9 mouse cellular contexts compared by ENCODE assay signal in the genomic region with DNA sequence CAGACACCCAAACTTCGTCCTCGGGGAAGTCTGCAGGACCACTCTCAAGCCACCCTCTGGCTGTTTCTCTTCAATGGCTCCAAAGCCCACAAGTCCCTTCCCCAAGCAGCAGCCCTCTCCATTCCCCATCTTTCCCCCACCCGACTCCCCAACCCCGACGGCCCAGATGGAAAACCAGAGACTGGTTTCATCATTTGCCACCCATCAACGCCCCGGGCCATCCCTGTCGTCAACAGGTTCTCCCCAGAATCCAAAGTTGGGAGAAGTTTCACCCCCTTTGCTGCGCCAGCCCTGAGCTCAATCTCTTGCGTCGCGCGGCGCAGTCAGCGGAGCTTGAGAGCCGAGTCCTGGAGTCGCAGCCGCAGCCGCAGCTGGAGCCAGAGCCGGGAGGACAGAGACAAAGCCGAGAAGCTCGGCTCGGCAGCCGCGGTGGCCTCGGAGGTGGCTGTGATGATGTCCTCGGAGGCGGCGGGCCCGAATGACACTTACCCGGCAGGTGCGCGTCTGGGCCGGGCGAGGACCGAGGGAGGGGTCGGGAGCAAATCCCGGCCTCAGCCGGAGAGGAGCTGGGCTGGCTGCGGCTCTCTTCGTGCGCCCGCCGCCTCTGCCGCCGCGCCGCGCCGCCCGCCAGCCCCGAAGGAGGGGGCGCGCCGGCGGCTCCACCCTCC. TPM values are rescaled to one million over a fixed set of nuclear protein-coding genes. Genes with fewer than 3 reads are reported as not detected.
DNase-seq lines count a peak whose midpoint lies in the region; ATAC-seq lines count a peak whose summit lies in the region.
"Had no signal": no experiment of that assay in that cellular context is flagged by ENCODE, and none has a peak within 500 bp of the region (broad histone marks: within the 10 kb centered on the region; RNA-seq: fewer than 3 reads in every experiment).

No protein-coding gene starts in this region.

- under 1% methylated on average over 40 of the region's 56 CpGs for WGBS in heart, embryonic 14.5 days
- under 1% methylated on average over 31 of the region's 56 CpGs for WGBS in forebrain, embryonic 11.5 days
- under 1% methylated on average over 48 of the region's 56 CpGs for WGBS in midbrain, embryonic 10.5 days

- H3K9me3 ChIP-seq in heart, embryonic 14.5 days (ENCODE audit: control insufficient read depth, low read length): no peaks in the 10 kb centered on the region
- no peaks in the 10 kb centered on the region for H3K9me3 ChIP-seq in forebrain, embryonic 11.5 days (ENCODE audit: control insufficient read depth, low read length)
- no peaks in the 10 kb centered on the region for H3K9me3 ChIP-seq in midbrain, embryonic 10.5 days (replicated peaks)

- peaks cover 91% of the 10 kb centered on the region for H3K27me3 ChIP-seq in heart, embryonic 14.5 days (ENCODE audit: control insufficient read depth, insufficient read depth, low read length)
- peaks cover 71% of the 10 kb centered on the region for H3K27me3 ChIP-seq in forebrain, embryonic 11.5 days (ENCODE audit: control insufficient read depth, insufficient read depth, low read length)
- H3K27me3 ChIP-seq in midbrain, embryonic 10.5 days (ENCODE audit: low read depth, poor library complexity, severe bottlenecking): peaks cover 100% of the 10 kb centered on the region

- H3K4me3 ChIP-seq in heart, embryonic 14.5 days (ENCODE audit: control insufficient read depth in 1 of 2, insufficient read depth in 1 of 2, low read depth in 1 of 2, low read length in 2 of 2): peak overlapping the region; percentile 33 to 41
- H3K4me3 ChIP-seq in forebrain, embryonic 11.5 days (ENCODE audit: low read depth, low read length): peak overlapping the region; percentile 37
- H3K4me3 ChIP-seq in midbrain, embryonic 10.5 days: peak overlapping the region; percentile 59

- H3K27ac ChIP-seq in heart, embryonic 14.5 days (replicated peaks in 1 of 2; ENCODE audit: control insufficient read depth in 1 of 2, insufficient read depth in 1 of 2, low read depth in 2 of 2, low read length in 2 of 2): no peak overlapping the region
- no peak overlapping the region for H3K27ac ChIP-seq in forebrain, embryonic 11.5 days (ENCODE audit: low read depth, low read length)
- peak overlapping the region; percentile 71 for H3K27ac ChIP-seq in midbrain, embryonic 10.5 days (replicated peaks)

- no peak overlapping the region for H3K9ac ChIP-seq in heart, embryonic 14.5 days (ENCODE audit: low read length)
- peak overlapping the region; percentile 52 for H3K9ac ChIP-seq in forebrain, embryonic 11.5 days (ENCODE audit: low read length)

- peak overlapping the region; percentile 66 for H3K4me2 ChIP-seq in heart, embryonic 14.5 days (ENCODE audit: low read length)
- H3K4me2 ChIP-seq in forebrain, embryonic 11.5 days (ENCODE audit: low read depth, low read length, severe bottlenecking): peak overlapping the region; percentile 66

- H3K4me1 ChIP-seq in heart, embryonic 14.5 days (ENCODE audit: control insufficient read depth in 2 of 2, insufficient read depth in 2 of 2, low read length in 2 of 2): 0 out of 4 replicates have a peak, but pooled peaks cover 0 to 5% of the 10 kb centered on the region in 2 experiments
- H3K4me1 ChIP-seq in forebrain, embryonic 11.5 days (replicated peaks; ENCODE audit: control insufficient read depth, insufficient read depth, low read length): peaks cover 17% of the 10 kb centered on the region
- H3K4me1 ChIP-seq in midbrain, embryonic 10.5 days: peaks cover 34% of the 10 kb centered on the region

- DNase-seq in heart, adult 18-20 months: no peak
- DNase-seq in ES-CJ7 (ENCODE audit: low read depth, low spot score): peak; percentile 50
- DNase-seq in forebrain, embryonic 11.5 days (ENCODE audit: low spot score): peak; percentile 79
- DNase-seq in midbrain, embryonic 10.5 days (ENCODE audit: low spot score): peak; percentile 68
- DNase-seq in cerebellum, adult 11 months: no peak
- no peak for DNase-seq in cerebellum, adult 11-12 months

- H3K36me3 ChIP-seq in heart, embryonic 14.5 days (ENCODE audit: control insufficient read depth, insufficient read depth, low read length): no peaks in the 10 kb centered on the region
- H3K36me3 ChIP-seq in forebrain, embryonic 11.5 days (ENCODE audit: control insufficient read depth, insufficient read depth, low read length): no peaks in the 10 kb centered on the region
- H3K36me3 ChIP-seq in midbrain, embryonic 10.5 days: no peaks in the 10 kb centered on the region

- no peak for ATAC-seq in heart, embryonic 14.5 days (ENCODE audit: insufficient number of reproducible peaks, insufficient read depth, low FRiP score, low read depth)
- ATAC-seq in forebrain, embryonic 11.5 days (replicated peaks; ENCODE audit: low FRiP score): peak; percentile 24
- no peak for ATAC-seq in megakaryocyte progenitor cell, adult 5-6 weeks (replicated peaks; ENCODE audit: poor library complexity)

RNA-seq across cellular contexts. Expression of a gene that starts 0.7 kb away (rescaled TPM):
- 0.08 and 1.7 TPM in 2 replicates for polyA plus RNA-seq in heart, embryonic 14.5 days (2014; fragmentation: Nextera tagmentation; extraction: Ambion mirVana)
- total RNA-seq in heart, adult 18-20 months (2021): not detected
- polyA plus RNA-seq in forebrain, embryonic 11.5 days (2014; fragmentation: Nextera tagmentation; extraction: Ambion mirVana): 5.4 and 6.2 TPM in 2 replicates
- 3.7 and 5.0 TPM in 2 replicates for polyA plus RNA-seq in midbrain, embryonic 10.5 days (2016; fragmentation: Nextera tagmentation; extraction: Ambion mirVana)
- not detected in 2 replicates for total RNA-seq in megakaryocyte progenitor cell, adult 5-6 weeks (2015)
- not detected in 2 replicates for total RNA-seq in megakaryocyte progenitor cell, adult 5-6 weeks (2017)
- total RNA-seq: CH12.LX had no signal

RNA-seq across cellular contexts. Expression of a gene that starts 27.4 kb away (rescaled TPM):
- polyA plus RNA-seq in heart, embryonic 14.5 days (2014; fragmentation: Nextera tagmentation; extraction: Ambion mirVana): 0.09 TPM in 1 of 2 replicates, not detected in the other
- total RNA-seq in heart, adult 18-20 months (2021): not detected
- polyA plus RNA-seq in forebrain, embryonic 11.5 days (2014; fragmentation: Nextera tagmentation; extraction: Ambion mirVana): not detected in 2 replicates
- 0.05 TPM in 1 of 2 replicates, not detected in the other for polyA plus RNA-seq in midbrain, embryonic 10.5 days (2016; fragmentation: Nextera tagmentation; extraction: Ambion mirVana)
- total RNA-seq in megakaryocyte progenitor cell, adult 5-6 weeks (2015): not detected in 2 replicates
- total RNA-seq in megakaryocyte progenitor cell, adult 5-6 weeks (2017): not detected in 2 replicates
- total RNA-seq: CH12.LX had no signal

RNA-seq across cellular contexts. Expression of a gene that starts 30.9 kb away (rescaled TPM):
- not detected in 2 replicates for polyA plus RNA-seq in heart, embryonic 14.5 days (2014; fragmentation: Nextera tagmentation; extraction: Ambion mirVana)
- total RNA-seq in heart, adult 18-20 months (2021): not detected
- not detected in 2 replicates for polyA plus RNA-seq in forebrain, embryonic 11.5 days (2014; fragmentation: Nextera tagmentation; extraction: Ambion mirVana)
- not detected in 2 replicates for polyA plus RNA-seq in midbrain, embryonic 10.5 days (2016; fragmentation: Nextera tagmentation; extraction: Ambion mirVana)
- not detected in 2 replicates for total RNA-seq in megakaryocyte progenitor cell, adult 5-6 weeks (2015)
- not detected in 2 replicates for total RNA-seq in megakaryocyte progenitor cell, adult 5-6 weeks (2017)
- total RNA-seq: CH12.LX had no signal

RNA-seq across cellular contexts. Expression of a gene that starts 34.7 kb away (rescaled TPM):
- polyA plus RNA-seq in heart, embryonic 14.5 days (2014; fragmentation: Nextera tagmentation; extraction: Ambion mirVana): 0.08 TPM in 1 of 2 replicates, not detected in the other
- not detected for total RNA-seq in heart, adult 18-20 months (2021)
- 0.07 TPM in 1 of 2 replicates, not detected in the other for polyA plus RNA-seq in forebrain, embryonic 11.5 days (2014; fragmentation: Nextera tagmentation; extraction: Ambion mirVana)
- not detected in 2 replicates for polyA plus RNA-seq in midbrain, embryonic 10.5 days (2016; fragmentation: Nextera tagmentation; extraction: Ambion mirVana)
- not detected in 2 replicates for total RNA-seq in megakaryocyte progenitor cell, adult 5-6 weeks (2015)
- not detected in 2 replicates for total RNA-seq in megakaryocyte progenitor cell, adult 5-6 weeks (2017)
- total RNA-seq: CH12.LX had no signal

RNA-seq across cellular contexts. Expression of a gene that starts 48.8 kb away (rescaled TPM):
- 1.5 and 1.6 TPM in 2 replicates for polyA plus RNA-seq in heart, embryonic 14.5 days (2014; fragmentation: Nextera tagmentation; extraction: Ambion mirVana)
- total RNA-seq in heart, adult 18-20 months (2021): not detected
- polyA plus RNA-seq in forebrain, embryonic 11.5 days (2014; fragmentation: Nextera tagmentation; extraction: Ambion mirVana): 0.23 TPM in 1 of 2 replicates, not detected in the other
- 0.12 TPM in 1 of 2 replicates, not detected in the other for polyA plus RNA-seq in midbrain, embryonic 10.5 days (2016; fragmentation: Nextera tagmentation; extraction: Ambion mirVana)
- not detected in 2 replicates for total RNA-seq in megakaryocyte progenitor cell, adult 5-6 weeks (2015)
- not detected in 2 replicates for total RNA-seq in megakaryocyte progenitor cell, adult 5-6 weeks (2017)

Comparison
In these comparisons a context has a peak if more than half of its experiments do, and no peak if none do; other contexts are left out.
1. DNase-seq: peak in ES-CJ7 (single experiment), forebrain, embryonic 11.5 days (single experiment) and midbrain, embryonic 10.5 days (single experiment); none in heart, adult 18-20 months (0 of 2), cerebellum, adult 11 months (single experiment) and cerebellum, adult 11-12 months (single experiment).
2. Peak in every context shown above with its lines, with median percentiles within 50 percentile points of each other: H3K4me3 ChIP-seq.